Mouse (Mus musculus) limb, embryonic 15.5 days (tissue): ENCODE results near the gene Fnd3c2. TPM values are rescaled to one million over a fixed set of nuclear protein-coding genes. Genes with fewer than 3 reads are reported as not detected.

Source experiments
- ATAC-seq: fragments of 200-750 bp; cut with Nextera tagmentation; 2 replicates; pipeline ENCODE4 v1.8.0; 2017; ENCODE audit warnings: low read depth, moderate TSS enrichment; ENCODE audit not compliant: insufficient number of reproducible peaks, low FRiP score, low TSS enrichment
- H3K27ac ChIP-seq: fragments of 300-500 bp; sonication (generic); 2 replicates; pipeline ENCODE4 v1.5.1; 2015; ENCODE audit warnings: moderate library complexity, mild to moderate bottlenecking, inconsistent platforms
- H3K27me3 ChIP-seq: fragments of 300-500 bp; sonication (generic); 2 replicates; pipeline ENCODE4 v1.6.1; 2015; ENCODE audit warnings: inconsistent platforms
- H3K36me3 ChIP-seq: fragments of 300-500 bp; sonication (generic); 2 replicates; pipeline ENCODE4 v1.6.1; 2015; ENCODE audit warnings: inconsistent platforms
- H3K4me1 ChIP-seq: fragments of 300-500 bp; sonication (generic); 2 replicates; pipeline ENCODE4 v1.6.1; 2015; ENCODE audit warnings: inconsistent platforms
- H3K4me2 ChIP-seq: fragments of 300-500 bp; sonication (generic); 2 replicates; pipeline ENCODE4 v1.6.1; 2015; ENCODE audit warnings: mild to moderate bottlenecking, inconsistent platforms
- H3K4me3 ChIP-seq: fragments of 300-500 bp; sonication (generic); 2 replicates; pipeline ENCODE4 v1.5.1; 2015; ENCODE audit warnings: mild to moderate bottlenecking, inconsistent platforms
- H3K9ac ChIP-seq: fragments of 300-500 bp; sonication (generic); 2 replicates; pipeline ENCODE4 v1.6.1; 2015; ENCODE audit warnings: inconsistent platforms
- H3K9me3 ChIP-seq: fragments of 300-500 bp; sonication (generic); 2 replicates; pipeline ENCODE4 v1.6.1; 2016; ENCODE audit warnings: inconsistent platforms
- WGBS: fragments of 180-500 bp; shearing (Covaris S2); methylation state at CpG from one replicate; pipeline ENCODE4 v1.1.7; 2015; 5-methylcytosine and 5-hydroxymethylcytosine counted together
- polyA plus RNA-seq: library from polyadenylated mRNA; unstranded; fragments of >200 nt; fragmentation: Nextera tagmentation; extraction: Ambion mirVana; gene quantifications from 2 replicates; pipeline ENCODE4 v1.2.1, GENCODE M21; 2015

Fnd3c2 gene
- polyA plus RNA-seq, 1 experiment from 2014 or later, result not detected

DNA sequence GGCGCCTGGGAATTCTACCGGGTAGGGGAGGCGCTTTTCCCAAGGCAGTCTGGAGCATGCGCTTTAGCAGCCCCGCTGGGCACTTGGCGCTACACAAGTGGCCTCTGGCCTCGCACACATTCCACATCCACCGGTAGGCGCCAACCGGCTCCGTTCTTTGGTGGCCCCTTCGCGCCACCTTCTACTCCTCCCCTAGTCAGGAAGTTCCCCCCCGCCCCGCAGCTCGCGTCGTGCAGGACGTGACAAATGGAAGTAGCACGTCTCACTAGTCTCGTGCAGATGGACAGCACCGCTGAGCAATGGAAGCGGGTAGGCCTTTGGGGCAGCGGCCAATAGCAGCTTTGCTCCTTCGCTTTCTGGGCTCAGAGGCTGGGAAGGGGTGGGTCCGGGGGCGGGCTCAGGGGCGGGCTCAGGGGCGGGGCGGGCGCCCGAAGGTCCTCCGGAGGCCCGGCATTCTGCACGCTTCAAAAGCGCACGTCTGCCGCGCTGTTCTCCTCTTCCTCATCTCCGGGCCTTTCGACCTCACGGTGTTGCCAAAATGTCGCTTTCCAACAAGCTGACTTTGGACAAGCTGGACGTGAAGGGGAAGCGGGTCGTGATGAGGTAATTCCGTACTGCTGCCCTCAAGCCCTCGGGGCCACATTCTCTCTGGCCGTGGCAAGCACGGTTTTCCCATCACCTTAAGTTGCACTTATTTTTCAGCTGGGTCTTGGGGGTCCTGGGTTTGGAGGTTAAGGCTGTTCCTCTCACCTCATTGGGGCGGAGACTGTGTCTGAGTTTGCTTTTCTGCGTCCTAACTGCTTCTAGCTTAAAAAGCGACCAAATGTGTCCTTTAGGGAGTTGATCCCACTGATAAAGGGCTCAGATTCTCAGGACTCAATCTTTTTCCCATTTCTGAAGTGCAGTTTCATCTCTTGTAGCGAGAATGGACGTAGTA lies 68.2 kb downstream of the Fnd3c2 start, which contains the start of gene Pgk1:
Gene Pgk1, plus strand, starts transcription at position 388 of the 937 bp plus-strand sequence.
- peak within 1 kb of the TSS; percentile 91 for H3K27ac ChIP-seq
- H3K36me3 ChIP-seq, result no peaks in the 10 kb centered on the region
- peak within 1 kb of the TSS; percentile 52 for H3K4me3 ChIP-seq
- H3K4me1 ChIP-seq, result peaks cover 8% of the 10 kb centered on the region
- H3K9ac ChIP-seq, result peak within 1 kb of the TSS; percentile 40; the same call in 1 of the 2 replicates
- no peaks in the 10 kb centered on the region for H3K9me3 ChIP-seq
- 20% methylated on average over 47 of the region's 55 CpGs for WGBS
- peak within 1 kb of the TSS; percentile 39 for H3K4me2 ChIP-seq
- ATAC-seq, result peak; percentile 99
- H3K27me3 ChIP-seq, result no peaks in the 10 kb centered on the region

DNA sequence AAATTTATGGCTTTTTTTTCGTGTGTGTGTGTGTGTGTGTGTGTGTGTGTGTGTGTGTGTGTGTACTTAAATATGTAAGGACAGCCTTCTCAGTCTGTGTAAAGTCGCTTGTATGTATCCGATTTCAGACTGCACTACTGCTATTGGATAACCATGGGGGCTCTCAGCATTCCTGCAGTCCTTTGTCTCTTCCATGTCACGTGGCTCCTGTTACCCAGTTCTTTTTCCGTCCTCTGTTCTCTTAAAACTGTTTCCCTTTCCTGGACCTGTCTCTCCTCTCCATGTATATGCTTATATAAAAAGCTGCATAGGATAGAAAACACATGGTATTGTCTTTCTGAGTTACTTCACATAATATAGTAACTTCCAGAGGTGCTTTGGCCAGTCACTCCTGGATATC lies 69.5 kb downstream of the Fnd3c2 start:
- H3K9me3 ChIP-seq, result no peaks in the 10 kb centered on the region
- ATAC-seq, result no peak
- H3K9ac ChIP-seq, result no peak overlapping the region
- no peak overlapping the region for H3K4me3 ChIP-seq
- peak overlapping the region; percentile 91 for H3K27ac ChIP-seq
- no peaks in the 10 kb centered on the region for H3K36me3 ChIP-seq
- H3K27me3 ChIP-seq, result no peaks in the 10 kb centered on the region
- 27% methylated on average over 5 of the region's 5 CpGs for WGBS
- no peak overlapping the region for H3K4me2 ChIP-seq
- peaks cover 8% of the 10 kb centered on the region for H3K4me1 ChIP-seq

Other genes starting within 250 kb of the Fnd3c2 start
- 64.2 and 64.4 TPM in 2 replicates for gene Magt1, start 243.5 kb downstream of the Fnd3c2 start, polyA plus RNA-seq
- gene Cox7b, start 239.7 kb downstream of the Fnd3c2 start, polyA plus RNA-seq, result 342 and 357 TPM in 2 replicates
- 23.0 and 24.0 TPM in 2 replicates for gene Atp7a, start 228.1 kb downstream of the Fnd3c2 start, polyA plus RNA-seq
- 0.97 and 1.2 TPM in 2 replicates for gene Tlr13, start 112.2 kb downstream of the Fnd3c2 start, polyA plus RNA-seq
- 373 and 387 TPM in 2 replicates for gene Pgk1, start 68.3 kb downstream of the Fnd3c2 start, polyA plus RNA-seq
- gene Taf9b, start 34.2 kb downstream of the Fnd3c2 start, polyA plus RNA-seq, result 7.8 and 9.8 TPM in 2 replicates
- gene Fndc3c1, start 230.0 kb upstream of the Fnd3c2 start, polyA plus RNA-seq, result 5.9 and 9.5 TPM in 2 replicates